Mouse (Mus musculus) heart, postnatal 0 days (tissue): Measurements from ENCODE around the gene Gm37240.

Source experiments
- CTCF ChIP-seq: IDR thresholded peaks from 2 replicates; pipeline ENCODE4 v1.5.1; 2016; ENCODE audit warnings: antibody characterized with exemption, control low read depth, low read depth
- EP300 ChIP-seq: IDR thresholded peaks from 2 replicates; pipeline ENCODE4 v1.6.1; 2016; ENCODE audit warnings: antibody characterized with exemption, low read depth

DNA sequence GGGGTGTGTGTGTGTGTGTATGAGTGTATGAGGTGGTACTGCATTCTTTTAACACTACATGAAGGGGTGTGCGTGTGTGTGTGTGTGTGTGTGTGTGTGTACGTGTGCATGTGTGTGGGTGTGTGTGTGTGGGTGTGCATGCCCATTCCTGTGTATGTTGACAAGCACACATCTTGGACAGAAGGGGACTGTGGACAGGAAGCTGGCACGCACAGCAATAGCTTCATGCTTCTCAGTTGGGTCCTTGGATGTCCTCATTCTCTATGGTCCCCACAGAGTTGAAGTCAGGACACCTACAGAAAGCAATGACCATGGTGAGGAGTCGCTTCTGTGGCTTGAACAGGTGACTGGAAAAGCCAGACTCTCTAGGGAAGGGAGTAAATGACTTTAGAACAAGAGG lies 1223.5 kb downstream of the Gm37240 start:
- TF ChIP-seq CTCF, result no peak
- no peak for TF ChIP-seq EP300
